ENCODE assay signal across 14 mouse cellular contexts in genomic region chr2:164457942-164458341, GRCm38 (mm10). TPM values are rescaled to one million over a fixed set of nuclear protein-coding genes. Genes with fewer than 3 reads are reported as not detected.
DNase-seq lines count a peak whose midpoint lies in the region; ATAC-seq and TF ChIP-seq lines count a peak whose summit lies in the region.
"Had no signal": no experiment of that assay in that cellular context is flagged by ENCODE, and none has a peak within 500 bp of the region (broad histone marks: within the 10 kb centered on the region; RNA-seq: fewer than 3 reads in every experiment).

No protein-coding gene starts in this region.

- no peak for DNase-seq in hindbrain, postnatal 0 days (ENCODE audit: low spot score)
- DNase-seq in lung, adult 18-20 months: peak; percentile 80 to 89
- DNase-seq in stomach, postnatal 0 days (ENCODE audit: low spot score): peak; percentile 82
- no peak for DNase-seq in urinary bladder, postnatal 4 days (ENCODE audit: low spot score in 2 of 2)
- DNase-seq in ovary, adult 18-20 months (ENCODE audit: low spot score): no peak
- no peak for DNase-seq in urinary bladder, postnatal 14 days (ENCODE audit: low spot score)
- DNase-seq: cerebellum, adult 11 months; midbrain, embryonic 14.5 days had no signal

- no peak for TF ChIP-seq CTCF in hindbrain, postnatal 0 days (IDR thresholded peaks at IDR 0.05; ENCODE audit: low read depth)
- TF ChIP-seq CTCF in stomach, postnatal 0 days (IDR thresholded peaks at IDR 0.05; ENCODE audit: low read depth): no peak

- WGBS in hindbrain, embryonic 13.5 days: 64% methylated on average over 7 of the region's 7 CpGs
- WGBS in hindbrain, postnatal 0 days: 58% methylated on average over 7 of the region's 7 CpGs
- WGBS in kidney, embryonic 15.5 days: 53% methylated on average over 7 of the region's 7 CpGs
- 20% methylated on average over 7 of the region's 7 CpGs for WGBS in stomach, postnatal 0 days

- ATAC-seq in hindbrain, embryonic 13.5 days (ENCODE audit: low FRiP score): no peak
- ATAC-seq in hindbrain, postnatal 0 days: no peak
- ATAC-seq in kidney, embryonic 15.5 days (replicated peaks; ENCODE audit: low FRiP score): no peak
- ATAC-seq in stomach, postnatal 0 days (ENCODE audit: low FRiP score, low TSS enrichment): peak; percentile 62

- H3K27me3 ChIP-seq in hindbrain, embryonic 13.5 days: no peaks in the 10 kb centered on the region
- no peaks in the 10 kb centered on the region for H3K27me3 ChIP-seq in hindbrain, postnatal 0 days (ENCODE audit: insufficient read depth, low read length)
- H3K27me3 ChIP-seq in kidney, embryonic 15.5 days: no peaks in the 10 kb centered on the region
- no peaks in the 10 kb centered on the region for H3K27me3 ChIP-seq in stomach, postnatal 0 days (ENCODE audit: control insufficient read depth, insufficient read depth, low read length)

- H3K27ac ChIP-seq in hindbrain, embryonic 13.5 days: no peak overlapping the region
- H3K27ac ChIP-seq in hindbrain, postnatal 0 days: no peak overlapping the region
- H3K27ac ChIP-seq in kidney, embryonic 15.5 days: peak overlapping the region; percentile 93
- peak overlapping the region; percentile 70 for H3K27ac ChIP-seq in stomach, postnatal 0 days (replicated peaks)

- H3K36me3 ChIP-seq in hindbrain, embryonic 13.5 days: peaks cover 2% of the 10 kb centered on the region
- 0 out of 2 replicates have a peak, but pooled peaks cover under 1% of the 10 kb centered on the region for H3K36me3 ChIP-seq in hindbrain, postnatal 0 days (ENCODE audit: insufficient read depth, low read length)
- H3K36me3 ChIP-seq in kidney, embryonic 15.5 days: peaks cover 1% of the 10 kb centered on the region; the same call in 1 of the 2 replicates
- H3K36me3 ChIP-seq in stomach, postnatal 0 days (ENCODE audit: control insufficient read depth, insufficient read depth, low read length): no peaks in the 10 kb centered on the region

- no peak overlapping the region for H3K4me2 ChIP-seq in hindbrain, embryonic 13.5 days
- no peak overlapping the region for H3K4me2 ChIP-seq in hindbrain, postnatal 0 days (ENCODE audit: low read depth, low read length)
- H3K4me2 ChIP-seq in kidney, embryonic 15.5 days: no peak overlapping the region
- 0 out of 2 replicates have a peak overlapping the region, but pooled peaks have one; percentile 20 for H3K4me2 ChIP-seq in stomach, postnatal 0 days (replicated peaks; ENCODE audit: low read depth)

- 0 out of 2 replicates have a peak overlapping the region, but pooled peaks have one; percentile 24 for H3K9ac ChIP-seq in hindbrain, embryonic 13.5 days
- no peak overlapping the region for H3K9ac ChIP-seq in hindbrain, postnatal 0 days (replicated peaks; ENCODE audit: low read length)
- no peak overlapping the region for H3K9ac ChIP-seq in kidney, embryonic 15.5 days
- H3K9ac ChIP-seq in stomach, postnatal 0 days (ENCODE audit: low read length): no peak overlapping the region

- peaks cover 24% of the 10 kb centered on the region for H3K4me1 ChIP-seq in hindbrain, embryonic 13.5 days (replicated peaks)
- peaks cover 5% of the 10 kb centered on the region; the same call in 1 of the 2 replicates for H3K4me1 ChIP-seq in hindbrain, postnatal 0 days (ENCODE audit: insufficient read depth, low read length)
- peaks cover 48% of the 10 kb centered on the region for H3K4me1 ChIP-seq in kidney, embryonic 15.5 days
- H3K4me1 ChIP-seq in stomach, postnatal 0 days (replicated peaks; ENCODE audit: control insufficient read depth, insufficient read depth): peaks cover 13% of the 10 kb centered on the region

- TF ChIP-seq EP300 in stomach, postnatal 0 days (optimal IDR thresholded peaks at IDR 0.05): no peak

- H3K4me3 ChIP-seq in hindbrain, embryonic 13.5 days: no peak overlapping the region
- H3K4me3 ChIP-seq in hindbrain, postnatal 0 days (ENCODE audit: low read length): no peak overlapping the region
- H3K4me3 ChIP-seq in kidney, embryonic 15.5 days (replicated peaks): no peak overlapping the region
- H3K4me3 ChIP-seq in stomach, postnatal 0 days (ENCODE audit: low read depth, low read length): no peak overlapping the region

- no peaks in the 10 kb centered on the region for H3K9me3 ChIP-seq in hindbrain, embryonic 13.5 days
- no peaks in the 10 kb centered on the region for H3K9me3 ChIP-seq in hindbrain, postnatal 0 days (ENCODE audit: low read length)
- no peaks in the 10 kb centered on the region for H3K9me3 ChIP-seq in kidney, embryonic 15.5 days (replicated peaks)
- H3K9me3 ChIP-seq in stomach, postnatal 0 days (ENCODE audit: control insufficient read depth, low read length): no peaks in the 10 kb centered on the region

RNA-seq across cellular contexts. Expression of gene Sys1, which starts 1.2 kb away (rescaled TPM):
- 84.3 and 85.3 TPM in 2 replicates for polyA plus RNA-seq in hindbrain, embryonic 13.5 days (2015; fragmentation: Nextera tagmentation; extraction: Ambion mirVana)
- 165 and 315 TPM in 2 replicates for total RNA-seq in hindbrain, postnatal 0 days (2014; rRNA removed)
- 108 and 113 TPM in 2 replicates for polyA plus RNA-seq in hindbrain, postnatal 0 days (2015; fragmentation: Nextera tagmentation; extraction: Ambion mirVana)
- polyA plus RNA-seq in kidney, embryonic 15.5 days (2015; fragmentation: Nextera tagmentation; extraction: Ambion mirVana): 59.2 and 64.2 TPM in 2 replicates
- 46.9 and 48.6 TPM in 2 replicates for polyA plus RNA-seq in stomach, postnatal 0 days (2015; fragmentation: Nextera tagmentation; extraction: Ambion mirVana)

RNA-seq across cellular contexts. Expression of gene Gm20458, which starts 2.8 kb away (rescaled TPM):
- polyA plus RNA-seq in hindbrain, embryonic 13.5 days (2015; fragmentation: Nextera tagmentation; extraction: Ambion mirVana): 5.0 and 5.9 TPM in 2 replicates
- total RNA-seq in hindbrain, postnatal 0 days (2014; rRNA removed): 34.4 and 36.9 TPM in 2 replicates
- polyA plus RNA-seq in hindbrain, postnatal 0 days (2015; fragmentation: Nextera tagmentation; extraction: Ambion mirVana): 9.6 and 10.8 TPM in 2 replicates
- 7.7 and 8.3 TPM in 2 replicates for polyA plus RNA-seq in kidney, embryonic 15.5 days (2015; fragmentation: Nextera tagmentation; extraction: Ambion mirVana)
- 26.9 and 28.1 TPM in 2 replicates for polyA plus RNA-seq in stomach, postnatal 0 days (2015; fragmentation: Nextera tagmentation; extraction: Ambion mirVana)
- total RNA-seq: hematopoietic stem cell, adult 5-6 weeks had no signal

RNA-seq across cellular contexts. Expression of gene Sdc4, which starts 14.3 kb away (rescaled TPM):
- polyA plus RNA-seq in hindbrain, embryonic 13.5 days (2015; fragmentation: Nextera tagmentation; extraction: Ambion mirVana): 9.0 and 9.7 TPM in 2 replicates
- 31.1 and 34.1 TPM in 2 replicates for total RNA-seq in hindbrain, postnatal 0 days (2014; rRNA removed)
- 36.7 and 39.5 TPM in 2 replicates for polyA plus RNA-seq in hindbrain, postnatal 0 days (2015; fragmentation: Nextera tagmentation; extraction: Ambion mirVana)
- polyA plus RNA-seq in kidney, embryonic 15.5 days (2015; fragmentation: Nextera tagmentation; extraction: Ambion mirVana): 149 and 161 TPM in 2 replicates
- 133 and 143 TPM in 2 replicates for polyA plus RNA-seq in stomach, postnatal 0 days (2015; fragmentation: Nextera tagmentation; extraction: Ambion mirVana)

RNA-seq across cellular contexts. Expression of gene Trp53tg5, which starts 15.6 kb away (rescaled TPM):
- 0.18 TPM in 1 of 2 replicates, not detected in the other for polyA plus RNA-seq in hindbrain, embryonic 13.5 days (2015; fragmentation: Nextera tagmentation; extraction: Ambion mirVana)
- not detected in 2 replicates for total RNA-seq in hindbrain, postnatal 0 days (2014; rRNA removed)
- not detected in 2 replicates for polyA plus RNA-seq in hindbrain, postnatal 0 days (2015; fragmentation: Nextera tagmentation; extraction: Ambion mirVana)
- polyA plus RNA-seq in kidney, embryonic 15.5 days (2015; fragmentation: Nextera tagmentation; extraction: Ambion mirVana): not detected in 2 replicates
- polyA plus RNA-seq in stomach, postnatal 0 days (2015; fragmentation: Nextera tagmentation; extraction: Ambion mirVana): not detected in 2 replicates
- total RNA-seq: gastrocnemius, adult 18-20 months; hematopoietic stem cell, adult 5-6 weeks; left cerebral cortex, adult 8-10 months had no signal
- polyA plus RNA-seq: embryonic facial prominence, embryonic 14.5 days; midbrain, embryonic 14.5 days had no signal

RNA-seq across cellular contexts. Expression of gene Dbndd2, which starts 28.0 kb away (rescaled TPM):
- 12.0 and 13.8 TPM in 2 replicates for polyA plus RNA-seq in hindbrain, embryonic 13.5 days (2015; fragmentation: Nextera tagmentation; extraction: Ambion mirVana)
- total RNA-seq in hindbrain, postnatal 0 days (2014; rRNA removed): 29.5 and 30.9 TPM in 2 replicates
- polyA plus RNA-seq in hindbrain, postnatal 0 days (2015; fragmentation: Nextera tagmentation; extraction: Ambion mirVana): 37.2 and 38.0 TPM in 2 replicates
- 13.0 and 14.0 TPM in 2 replicates for polyA plus RNA-seq in kidney, embryonic 15.5 days (2015; fragmentation: Nextera tagmentation; extraction: Ambion mirVana)
- 27.3 and 27.8 TPM in 2 replicates for polyA plus RNA-seq in stomach, postnatal 0 days (2015; fragmentation: Nextera tagmentation; extraction: Ambion mirVana)
- total RNA-seq: hematopoietic stem cell, adult 5-6 weeks had no signal

Comparison
In these comparisons a context has a peak if more than half of its experiments do, and no peak if none do; other contexts are left out.
1. H3K27ac ChIP-seq: peak in kidney, embryonic 15.5 days (single experiment) and stomach, postnatal 0 days (single experiment); none in hindbrain, embryonic 13.5 days (single experiment) and hindbrain, postnatal 0 days (single experiment).
2. DNase-seq: peak in lung, adult 18-20 months (2 of 2) and stomach, postnatal 0 days (single experiment); none in hindbrain, postnatal 0 days (single experiment), urinary bladder, postnatal 4 days (0 of 2), ovary, adult 18-20 months (single experiment) and urinary bladder, postnatal 14 days (single experiment).